Mouse (Mus musculus) spleen, adult 18-20 months (tissue): Measurements from ENCODE around the gene Gm20388.

Source experiments
- DNase-seq, 2 experiments: peaks; one replicate each; pipeline ENCODE4 v3.0.0; 2022; ENCODE audit warnings: mixed read lengths in 2 of 2

Gm20388 gene

GRCm38 (mm10) chr8:122931834-122932560, 3021.4 kb downstream of the Gm20388 start:
- no peak for DNase-seq

GRCm38 (mm10) chr8:122932561-122932959, 3021.9 kb downstream of the Gm20388 start:
- DNase-seq: no peak

GRCm38 (mm10) chr8:122933973-122934372, 3023.3 kb downstream of the Gm20388 start:
- DNase-seq: no peak

GRCm38 (mm10) chr8:122935118-122935517, 3024.5 kb downstream of the Gm20388 start:
- DNase-seq: no peak

- no peak for DNase-seq
Measured at GRCm38 (mm10) chr8:122935912-122936311, 3025.3 kb downstream of the Gm20388 start.

- peak in 1 of 2 experiments; percentile 35 for DNase-seq
Measured at GRCm38 (mm10) chr8:122937545-122938053, 3027.0 kb downstream of the Gm20388 start.

- no peak for DNase-seq
Measured at GRCm38 (mm10) chr8:122938170-122938569, 3027.5 kb downstream of the Gm20388 start.

- DNase-seq: peak; percentile 48 to 64
Measured at GRCm38 (mm10) chr8:122938591-122938990, 3027.9 kb downstream of the Gm20388 start.

GRCm38 (mm10) chr8:122942803-122943713, 3032.4 kb downstream of the Gm20388 start:
- DNase-seq: no peak

- no peak for DNase-seq
Measured at GRCm38 (mm10) chr8:122945775-122946174, 3035.1 kb downstream of the Gm20388 start.

GRCm38 (mm10) chr8:122949701-122950100, 3039.1 kb downstream of the Gm20388 start:
- no peak for DNase-seq

- DNase-seq: no peak
Measured at GRCm38 (mm10) chr8:122951456-122951855, 3040.8 kb downstream of the Gm20388 start.

- DNase-seq: no peak
Measured at GRCm38 (mm10) chr8:122953028-122953427, 3042.4 kb downstream of the Gm20388 start.

GRCm38 (mm10) chr8:122954090-122954799, 3043.6 kb downstream of the Gm20388 start:
- DNase-seq: no peak

GRCm38 (mm10) chr8:122955195-122955594, 3044.6 kb downstream of the Gm20388 start:
- no peak for DNase-seq

GRCm38 (mm10) chr8:122955997-122956396, 3045.4 kb downstream of the Gm20388 start:
- DNase-seq: no peak

GRCm38 (mm10) chr8:122960323-122960722, 3049.7 kb downstream of the Gm20388 start:
- no peak for DNase-seq

GRCm38 (mm10) chr8:122960932-122961331, 3050.3 kb downstream of the Gm20388 start:
- no peak for DNase-seq

GRCm38 (mm10) chr8:122961458-122961857, 3050.8 kb downstream of the Gm20388 start:
- DNase-seq: no peak

GRCm38 (mm10) chr8:122962046-122962445, 3051.4 kb downstream of the Gm20388 start:
- DNase-seq: no peak

- no peak for DNase-seq
Measured at GRCm38 (mm10) chr8:122966638-122967037, 3056.0 kb downstream of the Gm20388 start.

- no peak for DNase-seq
Measured at GRCm38 (mm10) chr8:122968145-122968544, 3057.5 kb downstream of the Gm20388 start.
